Mouse (Mus musculus): Measurements from ENCODE around the gene Slc25a3. TPM values are rescaled to one million over a fixed set of nuclear protein-coding genes. Genes with fewer than 3 reads are reported as not detected.
A peak's percentile ranks its signal among the peaks of the same experiment; 100 is the strongest.

The Slc25a3 gene
- total and polyA plus RNA-seq, 3 experiments: 310 to 508 (median 407) TPM

GRCm38 (mm10) chr10:91162077-91162476 is 38.2 kb upstream of the Slc25a3 start:
- Histone ChIP-seq H3K4me1 (ENCODE audit: insufficient read depth, low read depth, low read length) (peaks cover 26% of the 10 kb centered on the region), H3K27me3 (ENCODE audit: insufficient read depth, low read length) (no peaks in the 10 kb centered on the region), H3K9me3 (replicated peaks) (no peaks in the 10 kb centered on the region), H3K4me3 (ENCODE audit: low read depth, low read length) (no peak overlapping the region), H3K36me3 (replicated peaks) (peaks cover 89% of the 10 kb centered on the region)
- DNase-seq (ENCODE audit: low spot score): no peak
- no peak for ATAC-seq (ENCODE audit: extremely low read depth, insufficient number of reproducible peaks, low FRiP score, poor library complexity, severe bottlenecking)
- TF ChIP-seq POLR2AphosphoS5 (IDR thresholded peaks at IDR 0.05; ENCODE audit: insufficient replicate concordance, low read depth, low read length) (no peak), GATA2 (IDR thresholded peaks at IDR 0.05; ENCODE audit: borderline replicate concordance, low read depth, low read length) (no peak), CTCF (IDR thresholded peaks at IDR 0.05; ENCODE audit: low read depth, low read length) (no peak), GATA1 (IDR thresholded peaks at IDR 0.05; ENCODE audit: borderline replicate concordance, low read length) (no peak), TAL1 (conservative IDR thresholded peaks at IDR 0.05; ENCODE audit: low read depth, low read length) (no peak)

- no peak overlapping the region for H3K4me3 ChIP-seq (ENCODE audit: low read depth, low read length)
- DNase-seq (ENCODE audit: low spot score) (no peak), ATAC-seq (ENCODE audit: extremely low read depth, insufficient number of reproducible peaks, low FRiP score, poor library complexity, severe bottlenecking) (no peak)
- TF ChIP-seq TAL1 (conservative IDR thresholded peaks at IDR 0.05; ENCODE audit: low read depth, low read length) (no peak), POLR2AphosphoS5 (IDR thresholded peaks at IDR 0.05; ENCODE audit: insufficient replicate concordance, low read depth, low read length) (no peak), GATA1 (IDR thresholded peaks at IDR 0.05; ENCODE audit: borderline replicate concordance, low read length) (no peak)
- H3K4me1 ChIP-seq (ENCODE audit: insufficient read depth, low read depth, low read length): peaks cover 21% of the 10 kb centered on the region
- no peaks in the 10 kb centered on the region for H3K9me3 ChIP-seq (replicated peaks)
- H3K27me3 ChIP-seq (ENCODE audit: insufficient read depth, low read length): no peaks in the 10 kb centered on the region
- H3K36me3 ChIP-seq (replicated peaks): peaks cover 92% of the 10 kb centered on the region
These were observed 37.1 kb upstream of the Slc25a3 start for GRCm38 (mm10) chr10:91161006-91161405.

GRCm38 (mm10) chr10:91158442-91158841 is 34.6 kb upstream of the Slc25a3 start:
- TF ChIP-seq CTCF (IDR thresholded peaks at IDR 0.05; ENCODE audit: low read depth, low read length) (no peak), POLR2AphosphoS5 (IDR thresholded peaks at IDR 0.05; ENCODE audit: insufficient replicate concordance, low read depth, low read length) (0 out of 2 replicates have a peak, but pooled peaks have one; percentile 69)
- peaks cover 98% of the 10 kb centered on the region for H3K36me3 ChIP-seq (replicated peaks)
- ATAC-seq (ENCODE audit: extremely low read depth, insufficient number of reproducible peaks, low FRiP score, poor library complexity, severe bottlenecking) (no peak), DNase-seq (ENCODE audit: low spot score) (no peak)
- H3K9me3 ChIP-seq (replicated peaks): no peaks in the 10 kb centered on the region
- H3K4me3 ChIP-seq (ENCODE audit: low read depth, low read length): no peak overlapping the region
- H3K27me3 ChIP-seq (ENCODE audit: insufficient read depth, low read length): no peaks in the 10 kb centered on the region
- H3K4me1 ChIP-seq (ENCODE audit: insufficient read depth, low read depth, low read length): peaks cover 15% of the 10 kb centered on the region; the same call in 1 of the 2 replicates

GRCm38 (mm10) chr10:91156338-91156737 is 32.5 kb upstream of the Slc25a3 start:
- DNase-seq (ENCODE audit: low spot score) (no peak), ATAC-seq (ENCODE audit: extremely low read depth, insufficient number of reproducible peaks, low FRiP score, poor library complexity, severe bottlenecking) (no peak)
- no peak for TF ChIP-seq POLR2AphosphoS5 (IDR thresholded peaks at IDR 0.05; ENCODE audit: insufficient replicate concordance, low read depth, low read length)
- no peak for TF ChIP-seq GATA1 (IDR thresholded peaks at IDR 0.05; ENCODE audit: borderline replicate concordance, low read length)
- TF ChIP-seq CTCF (IDR thresholded peaks at IDR 0.05; ENCODE audit: low read depth, low read length): no peak
- no peak for TF ChIP-seq TAL1 (conservative IDR thresholded peaks at IDR 0.05; ENCODE audit: low read depth, low read length)
- TF ChIP-seq GATA2 (IDR thresholded peaks at IDR 0.05; ENCODE audit: borderline replicate concordance, low read depth, low read length): no peak
- Histone ChIP-seq H3K27me3 (ENCODE audit: insufficient read depth, low read length) (no peaks in the 10 kb centered on the region), H3K9me3 (replicated peaks) (no peaks in the 10 kb centered on the region), H3K4me3 (ENCODE audit: low read depth, low read length) (no peak overlapping the region), H3K36me3 (replicated peaks) (peaks cover 96% of the 10 kb centered on the region), H3K4me1 (ENCODE audit: insufficient read depth, low read depth, low read length) (peaks cover 8% of the 10 kb centered on the region; the same call in 1 of the 2 replicates)

- no peak for DNase-seq (ENCODE audit: low spot score)
- ATAC-seq (ENCODE audit: extremely low read depth, insufficient number of reproducible peaks, low FRiP score, poor library complexity, severe bottlenecking): no peak
These were observed 30.1 kb upstream of the Slc25a3 start for GRCm38 (mm10) chr10:91153894-91154503.

DNA sequence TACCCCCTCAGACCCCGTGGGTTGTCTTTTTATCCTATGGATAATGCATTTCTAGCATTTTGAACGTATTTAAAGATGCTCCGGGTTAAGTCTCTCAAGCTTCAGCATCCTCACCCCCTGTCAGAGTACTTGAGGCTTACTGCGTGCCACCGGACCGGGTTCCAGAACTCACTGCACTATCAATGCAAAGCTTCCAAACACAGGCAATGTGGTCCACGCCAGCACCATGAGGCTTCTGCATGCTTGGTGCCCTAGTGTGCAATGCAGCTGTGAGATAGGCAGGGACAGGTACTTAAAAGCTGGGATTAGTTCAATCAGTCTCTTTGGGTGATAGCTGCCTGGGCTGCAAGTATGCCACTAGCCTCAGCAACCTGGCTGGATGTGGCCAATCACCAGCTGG is 21.6 kb upstream of the Slc25a3 start:
- ATAC-seq (ENCODE audit: extremely low read depth, insufficient number of reproducible peaks, low FRiP score, poor library complexity, severe bottlenecking) (no peak), DNase-seq (ENCODE audit: low spot score) (no peak)
- no peaks in the 10 kb centered on the region for H3K27me3 ChIP-seq (ENCODE audit: insufficient read depth, low read length)
- no peaks in the 10 kb centered on the region for H3K9me3 ChIP-seq (replicated peaks)
- no peak overlapping the region for H3K4me3 ChIP-seq (ENCODE audit: low read depth, low read length)
- H3K36me3 ChIP-seq (replicated peaks): peaks cover 55% of the 10 kb centered on the region
- no peak for TF ChIP-seq POLR2AphosphoS5 (IDR thresholded peaks at IDR 0.05; ENCODE audit: insufficient replicate concordance, low read depth, low read length)
- no peak for TF ChIP-seq GATA1 (IDR thresholded peaks at IDR 0.05; ENCODE audit: borderline replicate concordance, low read length)
- TF ChIP-seq CTCF (IDR thresholded peaks at IDR 0.05; ENCODE audit: low read depth, low read length): no peak
- no peak for TF ChIP-seq GATA2 (IDR thresholded peaks at IDR 0.05; ENCODE audit: borderline replicate concordance, low read depth, low read length)
- no peak for TF ChIP-seq TAL1 (conservative IDR thresholded peaks at IDR 0.05; ENCODE audit: low read depth, low read length)
- H3K4me1 ChIP-seq (ENCODE audit: insufficient read depth, low read depth, low read length): peaks cover 15% of the 10 kb centered on the region

More at GRCm38 (mm10) chr10:91153894-91154503, 30.1 kb upstream of the Slc25a3 start:
- H3K9me3 ChIP-seq (replicated peaks): no peaks in the 10 kb centered on the region
- H3K4me3 ChIP-seq (ENCODE audit: low read depth, low read length): no peak overlapping the region
- H3K36me3 ChIP-seq (replicated peaks): peaks cover 96% of the 10 kb centered on the region
- H3K4me1 ChIP-seq (ENCODE audit: insufficient read depth, low read depth, low read length): peaks cover 8% of the 10 kb centered on the region; the same call in 1 of the 2 replicates
- H3K27me3 ChIP-seq (ENCODE audit: insufficient read depth, low read length): no peaks in the 10 kb centered on the region
- TF ChIP-seq GATA2 (IDR thresholded peaks at IDR 0.05; ENCODE audit: borderline replicate concordance, low read depth, low read length) (no peak), GATA1 (IDR thresholded peaks at IDR 0.05; ENCODE audit: borderline replicate concordance, low read length) (no peak), CTCF (IDR thresholded peaks at IDR 0.05; ENCODE audit: low read depth, low read length) (no peak), POLR2AphosphoS5 (IDR thresholded peaks at IDR 0.05; ENCODE audit: insufficient replicate concordance, low read depth, low read length) (no peak), TAL1 (conservative IDR thresholded peaks at IDR 0.05; ENCODE audit: low read depth, low read length) (no peak)

All from G1E (cell line).